Mouse (Mus musculus): ENCODE measurements around the gene 2010111I01Rik. TPM values are rescaled to one million over a fixed set of nuclear protein-coding genes. Genes with fewer than 3 reads are reported as not detected.

2010111I01Rik gene
- total RNA-seq, 2 experiments from 2014 or later, result 154 to 174 TPM

GRCm38 (mm10) chr13:63115187-63115784, 150.6 kb downstream of the 2010111I01Rik start:
- DNase-seq, result no peak

GRCm38 (mm10) chr13:63117495-63118184, 152.9 kb downstream of the 2010111I01Rik start:
- DNase-seq, result no peak

GRCm38 (mm10) chr13:63118682-63119081, 154.0 kb downstream of the 2010111I01Rik start:
- DNase-seq, result no peak

GRCm38 (mm10) chr13:63120296-63120695, 155.6 kb downstream of the 2010111I01Rik start:
- no peak for DNase-seq

GRCm38 (mm10) chr13:63121747-63122146, 157.1 kb downstream of the 2010111I01Rik start:
- DNase-seq, result no peak

- DNase-seq, result no peak
Observed at GRCm38 (mm10) chr13:63126206-63126605, 161.5 kb downstream of the 2010111I01Rik start.

GRCm38 (mm10) chr13:63127516-63127915, 162.8 kb downstream of the 2010111I01Rik start:
- no peak for DNase-seq

GRCm38 (mm10) chr13:63134879-63135421, 170.3 kb downstream of the 2010111I01Rik start:
- DNase-seq, result no peak

GRCm38 (mm10) chr13:63135994-63136393, 171.3 kb downstream of the 2010111I01Rik start:
- DNase-seq, result no peak

- DNase-seq, result no peak
Observed at GRCm38 (mm10) chr13:63136775-63137174, 172.1 kb downstream of the 2010111I01Rik start.

GRCm38 (mm10) chr13:63138376-63139048, 173.8 kb downstream of the 2010111I01Rik start:
- no peak for DNase-seq

- peak; percentile 16 for DNase-seq
Observed at GRCm38 (mm10) chr13:63139463-63140226, 175.0 kb downstream of the 2010111I01Rik start.

GRCm38 (mm10) chr13:63140784-63141183, 176.1 kb downstream of the 2010111I01Rik start:
- DNase-seq, result peak; percentile 38

- DNase-seq, result no peak
Observed at GRCm38 (mm10) chr13:63141275-63141674, 176.6 kb downstream of the 2010111I01Rik start.

- DNase-seq, result no peak
Observed at GRCm38 (mm10) chr13:63146604-63147188, 182.0 kb downstream of the 2010111I01Rik start.

- DNase-seq, result no peak
Observed at GRCm38 (mm10) chr13:63148157-63148556, 183.5 kb downstream of the 2010111I01Rik start.

- DNase-seq, result no peak
Observed at GRCm38 (mm10) chr13:63150470-63151020, 185.9 kb downstream of the 2010111I01Rik start.

- peak; percentile 29 for DNase-seq
Observed at GRCm38 (mm10) chr13:63151028-63151738, 186.5 kb downstream of the 2010111I01Rik start.

GRCm38 (mm10) chr13:63152498-63152897, 187.8 kb downstream of the 2010111I01Rik start:
- DNase-seq, result no peak

GRCm38 (mm10) chr13:63153397-63153796, 188.7 kb downstream of the 2010111I01Rik start:
- DNase-seq, result no peak

Measured in heart, postnatal 4 days (tissue).